Mouse (Mus musculus) myocyte (in vitro differentiated cells): Measurements from ENCODE around the gene Ppp1r3c. TPM values are rescaled to one million over a fixed set of nuclear protein-coding genes. Genes with fewer than 3 reads are reported as not detected.

Experiments
- H3K27me3 ChIP-seq: one replicate; pipeline ENCODE4 v1.6.1; 2011; ENCODE audit not compliant: control insufficient read depth, insufficient read depth, insufficient read length
- H3K36me3 ChIP-seq: one replicate; pipeline ENCODE4 v1.6.1; 2011; ENCODE audit not compliant: control insufficient read depth, insufficient read depth
- H3K4me2 ChIP-seq: one replicate; pipeline ENCODE4 v1.6.1; 2011; ENCODE audit warnings: low read depth, control low read depth
- H3K4me3 ChIP-seq: one replicate; pipeline ENCODE4 v1.5.1; 2011; ENCODE audit warnings: mild to moderate bottlenecking, control low read depth, moderate library complexity
- H3K79me2 ChIP-seq: one replicate; pipeline ENCODE4 v1.6.1; 2011; ENCODE audit not compliant: control insufficient read depth, insufficient read depth
- H3ac ChIP-seq: one replicate; pipeline ENCODE4 v1.6.1; 2011; ENCODE audit not compliant: control insufficient read depth, insufficient read length
- CEBPB ChIP-seq: IDR thresholded peaks from 2 replicates; pipeline ENCODE4 v1.6.1; 2011; ENCODE audit warnings: mild to moderate bottlenecking, moderate library complexity; ENCODE audit not compliant: poor library complexity, insufficient read depth, severe bottlenecking
- E2F4 ChIP-seq: IDR thresholded peaks from one replicate; pipeline ENCODE4 v1.6.1; 2011; ENCODE audit warnings: mild to moderate bottlenecking, control low read depth, moderate library complexity; ENCODE audit not compliant: insufficient read depth
- MAX ChIP-seq: IDR thresholded peaks from one replicate; pipeline ENCODE4 v1.6.1; 2011; ENCODE audit warnings: low read depth, mild to moderate bottlenecking, control low read depth
- MYOD1 ChIP-seq, 3 experiments: IDR thresholded peaks; one replicate each; pipeline ENCODE4 v1.6.1; 2011; ENCODE audit warnings: control low read depth in 2 of 3, low read depth in 2 of 3, mild to moderate bottlenecking in 2 of 3, moderate library complexity in 1 of 3; ENCODE audit not compliant: insufficient read length in 2 of 3, control insufficient read depth in 1 of 3
- MYOG ChIP-seq, 3 experiments: IDR thresholded peaks; one replicate each; pipeline ENCODE4 v1.6.1; 2011; ENCODE audit warnings: control low read depth in 2 of 3, low read depth in 2 of 3, mild to moderate bottlenecking in 2 of 3; ENCODE audit not compliant: insufficient read length in 2 of 3, control insufficient read depth in 1 of 3, insufficient read depth in 1 of 3
- POLR2A ChIP-seq: IDR thresholded peaks from one replicate; pipeline ENCODE4 v1.6.1; 2011; ENCODE audit warnings: low read depth, mild to moderate bottlenecking, control low read depth, moderate library complexity; ENCODE audit not compliant: insufficient read length
- POLR2AphosphoS2 ChIP-seq: IDR thresholded peaks from one replicate; pipeline ENCODE4 v1.6.1; 2011; ENCODE audit warnings: low read depth, control low read depth; ENCODE audit not compliant: insufficient read length
- REST ChIP-seq: IDR thresholded peaks from one replicate; pipeline ENCODE4 v1.6.1; 2011; ENCODE audit warnings: mild to moderate bottlenecking, control low read depth, moderate library complexity; ENCODE audit not compliant: insufficient read depth, insufficient read length
- SRF ChIP-seq: IDR thresholded peaks from one replicate; pipeline ENCODE4 v1.6.1; 2011; ENCODE audit warnings: low read depth; ENCODE audit not compliant: control insufficient read depth, insufficient read length
- TCF12 ChIP-seq: IDR thresholded peaks from one replicate; pipeline ENCODE4 v1.6.1; 2011; ENCODE audit warnings: mild to moderate bottlenecking, control low read depth; ENCODE audit not compliant: poor library complexity, insufficient read depth, severe bottlenecking
- TCF3 ChIP-seq: IDR thresholded peaks from one replicate; pipeline ENCODE4 v1.6.1; 2011; ENCODE audit warnings: low read depth, control low read depth; ENCODE audit not compliant: insufficient read length
- USF1 ChIP-seq: IDR thresholded peaks from one replicate; pipeline ENCODE4 v1.6.1; 2011; ENCODE audit warnings: low read depth, mild to moderate bottlenecking, control low read depth, moderate library complexity
- polyA plus RNA-seq: library from polyadenylated mRNA; unstranded; fragments of >200 nt; fragmentation: generic; extraction: Trizol; gene quantifications from one replicate; pipeline ENCODE4 v1.2.1, GENCODE M21; 2012; ENCODE audit warnings: missing spikeins

Gene Ppp1r3c
- polyA plus RNA-seq, 1 experiment: not detected

DNA sequence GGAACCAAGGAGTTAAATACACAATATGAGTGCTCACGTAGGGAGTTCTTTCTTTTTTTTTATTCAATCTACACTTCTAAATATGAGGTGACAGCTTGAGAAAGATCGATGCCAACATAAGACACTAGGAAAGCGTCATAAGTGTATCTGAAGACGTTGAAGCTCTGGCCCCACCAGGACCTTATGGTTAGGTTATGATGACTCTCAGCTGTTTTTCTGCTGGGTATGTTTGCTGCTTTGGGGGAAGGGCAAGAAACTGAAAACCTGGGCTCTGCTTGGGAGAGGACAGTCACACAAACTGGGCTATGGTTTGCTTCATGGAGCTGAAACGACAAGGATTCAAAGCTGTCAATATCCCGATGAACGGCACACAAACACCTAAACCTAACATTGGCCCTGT, 11.5 kb downstream of the Ppp1r3c start:
- Histone ChIP-seq H3K79me2 (no peaks in the 10 kb centered on the region), H3K4me3 (no peak overlapping the region), H3K36me3 (no peaks in the 10 kb centered on the region), H3K27me3 (peaks cover 15% of the 10 kb centered on the region), H3ac (no peak overlapping the region), H3K4me2 (no peak overlapping the region)
- TF ChIP-seq REST: no peak
- no peak for TF ChIP-seq POLR2AphosphoS2
- TF ChIP-seq CEBPB: no peak
- TF ChIP-seq SRF: no peak
- no peak for TF ChIP-seq USF1
- TF ChIP-seq MAX: no peak
- no peak for TF ChIP-seq MYOD1 (IDR thresholded peaks at IDR 0.05; ENCODE audit: control insufficient read depth in 1 of 3, insufficient read length in 2 of 3, low read depth in 2 of 3)
- no peak for TF ChIP-seq E2F4
- no peak for TF ChIP-seq POLR2A
- no peak for TF ChIP-seq TCF3
- no peak for TF ChIP-seq TCF12
- TF ChIP-seq MYOG (IDR thresholded peaks at IDR 0.05; ENCODE audit: control insufficient read depth in 1 of 3, insufficient read depth in 1 of 3, insufficient read length in 2 of 3, low read depth in 2 of 3): no peak

- Histone ChIP-seq H3ac (no peak overlapping the region), H3K27me3 (peaks cover 9% of the 10 kb centered on the region), H3K4me2 (no peak overlapping the region), H3K79me2 (no peaks in the 10 kb centered on the region), H3K36me3 (no peaks in the 10 kb centered on the region), H3K4me3 (no peak overlapping the region)
- TF ChIP-seq E2F4 (no peak), POLR2A (no peak), TCF12 (no peak), REST (no peak), USF1 (no peak), MYOD1 (IDR thresholded peaks at IDR 0.05; ENCODE audit: control insufficient read depth in 1 of 3, insufficient read length in 2 of 3, low read depth in 2 of 3) (no peak), MAX (no peak), CEBPB (no peak), MYOG (IDR thresholded peaks at IDR 0.05; ENCODE audit: control insufficient read depth in 1 of 3, insufficient read depth in 1 of 3, insufficient read length in 2 of 3, low read depth in 2 of 3) (no peak), TCF3 (no peak), POLR2AphosphoS2 (no peak), SRF (no peak)
These were observed 15.3 kb downstream of the Ppp1r3c start for GRCm38 (mm10) chr19:36721139-36721538.

DNA sequence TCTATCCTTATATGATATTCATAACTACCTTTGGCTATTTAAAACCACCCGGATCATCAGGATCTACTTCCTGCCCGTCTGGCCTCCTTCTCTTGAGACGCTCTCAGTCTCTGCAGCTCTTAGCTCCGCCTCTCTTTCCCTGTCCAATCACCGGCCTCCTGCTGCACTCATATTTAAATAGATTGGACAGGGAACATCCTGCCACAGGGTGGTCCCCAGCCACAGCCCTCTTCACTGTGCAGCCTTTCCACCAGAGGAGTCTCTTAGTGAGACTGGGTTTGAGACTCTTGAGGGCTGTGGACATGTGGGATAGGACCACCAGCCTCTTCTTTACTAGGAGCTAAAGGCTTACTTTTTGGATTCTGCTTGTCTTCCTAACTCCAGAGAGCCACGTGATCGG, 20.2 kb downstream of the Ppp1r3c start:
- Histone ChIP-seq H3K36me3 (no peaks in the 10 kb centered on the region), H3K79me2 (no peaks in the 10 kb centered on the region), H3ac (no peak overlapping the region), H3K4me2 (no peak overlapping the region), H3K4me3 (no peak overlapping the region), H3K27me3 (no peaks in the 10 kb centered on the region)
- TF ChIP-seq SRF (no peak), POLR2AphosphoS2 (no peak), TCF3 (no peak), MYOG (IDR thresholded peaks at IDR 0.05; ENCODE audit: control insufficient read depth in 1 of 3, insufficient read depth in 1 of 3, insufficient read length in 2 of 3, low read depth in 2 of 3) (no peak), USF1 (no peak), CEBPB (no peak), E2F4 (no peak), REST (no peak), POLR2A (no peak), TCF12 (no peak), MAX (no peak), MYOD1 (IDR thresholded peaks at IDR 0.05; ENCODE audit: control insufficient read depth in 1 of 3, insufficient read length in 2 of 3, low read depth in 2 of 3) (no peak)

DNA sequence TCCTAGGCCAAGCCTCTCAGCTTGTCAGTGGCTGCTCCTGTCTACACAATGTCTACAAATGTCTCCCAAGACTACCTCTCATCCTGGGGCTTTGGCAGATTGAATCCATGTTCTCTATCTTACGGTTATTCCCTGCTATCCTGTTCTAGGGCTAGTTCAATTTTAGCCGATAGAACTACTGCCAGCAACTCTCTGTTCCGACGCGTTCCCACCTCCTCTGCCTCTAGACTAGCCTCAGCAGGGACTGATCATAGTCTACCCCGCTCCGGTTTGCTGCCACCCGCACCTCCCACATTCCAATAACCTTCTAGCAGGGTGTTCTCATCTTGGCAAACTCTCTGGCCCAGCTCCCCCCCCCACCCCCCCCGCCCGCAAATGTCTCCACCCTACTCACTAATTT, 20.9 kb downstream of the Ppp1r3c start:
- Histone ChIP-seq H3K27me3 (no peaks in the 10 kb centered on the region), H3K4me2 (no peak overlapping the region), H3K4me3 (no peak overlapping the region), H3K36me3 (no peaks in the 10 kb centered on the region), H3ac (no peak overlapping the region), H3K79me2 (no peaks in the 10 kb centered on the region)
- TF ChIP-seq TCF3: no peak
- TF ChIP-seq REST: no peak
- no peak for TF ChIP-seq USF1
- TF ChIP-seq SRF: no peak
- TF ChIP-seq TCF12: no peak
- TF ChIP-seq MYOG (IDR thresholded peaks at IDR 0.05; ENCODE audit: control insufficient read depth in 1 of 3, insufficient read depth in 1 of 3, insufficient read length in 2 of 3, low read depth in 2 of 3): no peak
- no peak for TF ChIP-seq POLR2AphosphoS2
- no peak for TF ChIP-seq MYOD1 (IDR thresholded peaks at IDR 0.05; ENCODE audit: control insufficient read depth in 1 of 3, insufficient read length in 2 of 3, low read depth in 2 of 3)
- TF ChIP-seq POLR2A: no peak
- no peak for TF ChIP-seq CEBPB
- TF ChIP-seq MAX: no peak
- TF ChIP-seq E2F4: no peak

DNA sequence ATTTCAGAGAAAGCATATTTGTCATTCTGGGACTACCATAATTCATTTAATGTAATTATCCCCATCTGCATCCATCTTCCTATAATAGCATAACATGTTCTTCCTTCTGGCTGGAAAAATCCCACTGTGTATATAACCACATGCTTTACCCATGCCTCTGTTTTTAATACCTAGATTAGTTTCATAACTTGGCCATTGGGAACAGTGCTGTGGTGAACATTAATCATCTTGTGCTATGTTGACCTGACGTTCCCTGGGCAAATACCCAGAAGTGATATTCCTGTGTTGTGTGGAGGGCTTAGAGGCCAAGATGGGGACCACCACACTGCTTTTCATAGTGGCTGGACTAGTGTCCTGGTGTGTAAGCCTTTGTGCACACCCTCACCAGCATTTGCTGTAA, 22.0 kb downstream of the Ppp1r3c start:
- Histone ChIP-seq H3ac (no peak overlapping the region), H3K79me2 (no peaks in the 10 kb centered on the region), H3K27me3 (no peaks in the 10 kb centered on the region), H3K4me3 (no peak overlapping the region), H3K4me2 (no peak overlapping the region), H3K36me3 (no peaks in the 10 kb centered on the region)
- no peak for TF ChIP-seq REST
- no peak for TF ChIP-seq TCF3
- TF ChIP-seq POLR2AphosphoS2: no peak
- no peak for TF ChIP-seq MAX
- no peak for TF ChIP-seq MYOG (IDR thresholded peaks at IDR 0.05; ENCODE audit: control insufficient read depth in 1 of 3, insufficient read depth in 1 of 3, insufficient read length in 2 of 3, low read depth in 2 of 3)
- no peak for TF ChIP-seq POLR2A
- TF ChIP-seq E2F4: no peak
- TF ChIP-seq USF1: no peak
- TF ChIP-seq CEBPB: no peak
- no peak for TF ChIP-seq TCF12
- TF ChIP-seq MYOD1 (IDR thresholded peaks at IDR 0.05; ENCODE audit: control insufficient read depth in 1 of 3, insufficient read length in 2 of 3, low read depth in 2 of 3): no peak
- no peak for TF ChIP-seq SRF
